Mouse (Mus musculus) adrenal gland, adult 8-10 months (tissue): ENCODE data around the gene Creb3. TPM values are rescaled to one million over a fixed set of nuclear protein-coding genes. Genes with fewer than 3 reads are reported as not detected.

Experiments used
- DNase-seq: peaks from one replicate; pipeline ENCODE4 v3.0.0; 2022
- total RNA-seq, 4 experiments: library from RNA; stranded (reverse); gene quantifications; 2 replicates each; pipeline ENCODE4 v1.2.4; 2022

The Creb3 gene
- total RNA-seq, 4 experiments from 2014 or later: 141 to 201 (median 150) TPM

DNA sequence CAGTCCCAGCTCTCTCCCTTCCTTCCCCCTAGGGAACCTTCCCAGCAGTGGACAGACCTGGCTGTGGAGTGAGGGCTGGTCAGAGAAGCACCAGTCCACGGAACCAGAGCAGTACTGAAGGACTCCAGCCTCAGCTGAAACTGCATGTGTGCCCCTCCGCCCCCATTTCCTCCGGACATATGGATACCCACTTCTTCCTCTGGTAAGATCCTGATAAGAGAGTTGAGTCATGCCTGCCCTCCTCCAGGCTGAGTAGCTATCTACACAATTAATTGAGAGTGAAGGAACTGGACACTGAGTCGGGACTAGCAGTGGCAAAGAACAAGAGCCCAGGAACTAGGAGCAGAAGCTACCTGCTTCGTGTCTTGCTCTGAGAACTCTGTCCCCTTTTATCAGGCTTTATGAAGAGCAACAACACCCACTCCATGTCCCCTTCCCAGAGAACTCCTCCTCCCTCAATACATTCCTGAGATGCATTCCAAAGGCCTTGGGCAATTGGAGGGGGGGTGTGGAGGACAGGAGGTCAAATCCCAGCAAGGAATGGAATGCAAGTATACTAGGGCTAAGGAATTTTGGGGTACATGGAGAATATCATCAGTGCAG, 4.0 kb upstream of the Creb3 start:
- no peak for DNase-seq

DNA sequence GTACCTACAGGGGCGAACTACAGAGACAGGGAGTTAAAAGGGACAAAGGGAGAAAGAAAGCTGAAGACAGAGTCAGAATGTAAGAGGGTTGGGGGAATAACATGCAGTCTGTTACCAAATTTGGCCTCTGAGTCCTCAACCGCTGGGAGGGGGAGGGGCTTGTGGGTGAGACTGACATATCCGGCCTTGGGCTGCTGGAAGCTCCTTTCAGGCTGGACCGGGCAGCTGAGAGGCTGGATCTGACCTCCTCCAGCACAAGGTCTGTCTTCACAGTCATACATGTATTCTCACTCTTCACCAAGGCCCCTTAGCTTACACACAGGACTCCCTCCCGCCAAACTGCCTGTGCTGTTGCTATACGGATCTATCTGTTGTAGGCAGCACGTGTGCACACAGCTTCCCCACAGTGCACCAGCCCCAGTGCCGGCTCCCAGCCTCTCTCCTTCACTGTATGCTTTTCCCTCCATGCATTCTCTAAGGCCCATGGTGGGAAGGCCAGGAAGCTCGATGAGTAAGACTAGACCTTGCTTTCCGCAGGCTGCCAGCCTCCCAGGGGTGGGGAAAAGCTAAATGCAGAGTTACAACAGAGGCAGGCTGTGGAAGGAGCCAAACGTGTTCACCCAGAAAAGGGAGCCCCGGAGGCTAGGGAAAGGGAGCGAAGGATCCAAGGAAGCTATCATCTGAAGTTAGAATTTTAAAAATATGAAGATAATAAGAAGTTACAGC, 3.3 kb upstream of the Creb3 start:
- DNase-seq: peak; percentile 83

DNA sequence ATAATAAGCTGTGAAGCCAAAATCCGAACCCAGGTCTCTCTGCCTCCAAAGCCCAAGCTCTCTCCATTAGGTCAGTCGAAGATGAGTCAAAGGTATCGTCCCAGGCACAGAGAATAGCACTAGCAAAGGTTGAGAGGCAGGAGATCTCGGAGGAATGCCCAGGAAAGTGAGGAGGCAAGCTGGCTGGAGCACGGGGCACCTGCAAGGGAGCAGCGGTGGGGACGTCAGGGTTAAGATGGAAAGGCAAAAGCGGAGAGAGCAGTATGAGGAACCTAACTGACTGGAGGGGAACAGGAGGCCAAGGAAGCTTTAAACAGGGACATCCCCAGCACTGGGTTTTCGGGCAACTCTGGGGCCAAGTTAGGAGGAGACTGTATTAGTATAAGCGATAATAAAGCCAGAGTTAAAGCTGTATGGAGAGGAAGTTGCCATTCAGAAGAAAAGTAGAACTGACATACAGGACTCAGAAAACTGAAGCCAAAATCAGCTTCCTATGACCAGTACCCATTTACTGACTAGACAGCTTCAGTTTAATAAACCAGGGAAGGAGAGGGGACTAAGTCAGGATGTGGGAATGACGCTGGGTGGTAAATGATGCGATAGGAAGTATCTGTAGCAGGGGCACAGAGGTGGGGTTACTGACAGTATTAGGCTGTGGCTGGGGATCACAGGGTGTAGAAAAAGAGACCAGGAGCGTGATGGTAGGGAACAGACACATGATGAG, 2.5 kb upstream of the Creb3 start:
- no peak for DNase-seq

DNA sequence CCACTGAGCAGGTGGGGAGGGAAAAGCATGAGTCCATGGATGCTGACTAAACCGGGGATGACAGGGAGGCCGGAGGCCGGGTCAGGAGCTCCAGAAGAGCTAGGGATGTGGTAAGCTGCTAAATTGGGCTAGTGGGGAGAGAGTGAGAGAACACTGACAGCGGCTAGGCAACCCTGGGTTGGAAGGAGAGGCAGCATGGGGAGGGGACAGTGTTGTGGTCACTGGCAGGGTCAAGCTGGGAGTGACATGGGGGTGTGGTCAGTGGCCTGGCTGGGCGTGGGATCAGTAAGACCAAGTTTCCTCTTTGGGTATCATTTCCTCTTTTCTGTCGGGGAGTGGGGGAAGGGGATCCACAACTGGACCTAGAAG, 1.9 kb upstream of the Creb3 start:
- DNase-seq: peak; percentile 69

DNA sequence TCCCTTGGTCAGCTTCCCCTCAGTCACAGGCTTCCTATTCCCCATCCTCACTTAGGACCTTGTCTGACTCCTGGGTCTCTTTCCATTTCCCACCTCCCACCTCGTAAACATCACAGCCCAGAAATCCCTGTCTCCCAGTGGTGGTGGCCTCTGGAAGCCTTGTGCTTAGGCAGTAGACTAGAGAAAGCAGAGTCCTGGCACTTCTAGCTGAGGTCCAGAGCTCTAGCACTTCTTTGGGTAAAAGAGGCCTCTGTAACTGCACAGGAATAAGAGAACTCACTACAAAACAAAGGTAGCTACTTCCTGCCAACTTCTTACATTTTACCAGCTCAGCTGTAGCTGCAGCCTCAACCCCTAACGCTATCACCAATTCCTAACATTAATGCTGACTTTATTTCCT, 1.2 kb upstream of the Creb3 start:
- no peak for DNase-seq

DNA sequence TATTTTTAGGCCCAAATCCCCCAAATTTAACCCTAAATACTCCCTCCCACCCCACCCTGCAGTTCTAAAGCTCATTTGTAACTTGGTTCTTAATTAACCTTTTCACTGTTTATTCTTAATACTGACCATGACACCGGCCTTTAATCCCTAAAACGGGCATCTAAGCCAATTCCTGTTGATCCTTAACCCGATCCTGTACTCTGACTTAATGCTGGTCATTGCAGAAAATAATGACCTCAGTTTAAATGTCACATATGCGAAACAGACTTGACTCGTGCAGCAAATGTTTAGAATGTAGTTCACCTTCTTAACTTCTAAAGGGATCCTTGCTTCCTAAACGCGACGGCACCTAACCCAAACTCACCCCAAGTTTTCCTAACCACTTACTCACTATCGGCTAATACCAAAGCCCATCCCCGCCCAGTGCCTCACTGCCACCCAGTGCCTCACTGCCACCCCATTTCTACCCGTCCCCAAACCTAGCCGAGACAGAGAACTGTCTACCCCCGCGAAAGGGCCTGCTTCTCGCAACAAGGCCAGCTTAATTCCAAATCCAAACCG, 616 bp upstream of the Creb3 start:
- DNase-seq: no peak

DNA sequence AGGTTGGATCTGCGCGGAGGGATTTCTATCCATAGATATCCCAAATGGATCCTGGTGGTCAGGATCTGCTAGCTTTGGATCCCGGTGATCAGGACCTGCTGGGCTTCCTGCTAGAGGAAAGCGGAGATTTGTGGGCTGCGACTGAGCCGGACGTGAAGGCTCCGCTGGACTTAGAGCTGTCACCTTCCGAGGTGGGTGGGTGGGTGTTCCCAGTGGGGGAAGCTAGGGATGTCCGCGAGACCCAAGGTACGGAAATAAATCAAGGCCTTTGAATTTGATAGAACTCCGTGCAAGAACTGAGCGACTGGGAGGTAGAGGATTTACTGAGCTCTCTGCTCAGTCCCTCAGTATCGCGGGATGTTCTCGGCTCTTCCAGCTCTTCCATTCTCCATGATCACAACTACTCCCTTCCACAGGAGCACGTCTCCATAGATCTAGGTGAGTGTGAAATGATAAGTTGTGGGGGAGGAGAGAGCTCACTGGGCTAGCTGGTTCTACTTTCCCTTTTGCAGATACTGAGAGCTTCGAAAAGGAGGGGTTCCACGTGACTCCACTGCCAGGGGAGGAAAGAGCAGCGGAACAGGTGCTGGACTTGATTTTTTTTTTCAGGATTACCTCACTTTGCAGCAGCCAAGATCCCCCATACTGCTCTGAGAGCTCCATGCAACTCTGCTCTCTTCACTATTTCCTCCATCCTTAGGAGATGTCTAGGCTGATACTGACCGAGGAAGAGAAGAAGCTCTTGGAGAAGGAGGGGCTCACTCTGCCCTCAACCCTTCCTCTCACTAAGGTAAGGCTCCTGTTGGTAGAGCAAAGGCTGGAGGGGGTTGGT, 853 bp downstream of the Creb3 start:
- DNase-seq: no peak

DNA sequence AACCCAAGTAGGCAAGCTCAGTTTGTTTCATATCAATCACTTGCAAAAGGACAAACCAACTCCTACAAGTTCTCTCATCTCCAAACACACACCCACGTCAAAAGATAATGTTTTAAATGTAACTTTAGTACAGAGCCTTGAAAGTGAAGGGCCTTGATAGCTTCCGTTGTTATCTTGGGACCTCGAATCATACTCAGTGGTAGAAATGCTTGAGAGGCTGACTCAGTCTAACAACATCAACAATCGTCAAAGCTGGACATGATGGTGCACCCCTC, 1.4 kb downstream of the Creb3 start:
- DNase-seq: no peak

DNA sequence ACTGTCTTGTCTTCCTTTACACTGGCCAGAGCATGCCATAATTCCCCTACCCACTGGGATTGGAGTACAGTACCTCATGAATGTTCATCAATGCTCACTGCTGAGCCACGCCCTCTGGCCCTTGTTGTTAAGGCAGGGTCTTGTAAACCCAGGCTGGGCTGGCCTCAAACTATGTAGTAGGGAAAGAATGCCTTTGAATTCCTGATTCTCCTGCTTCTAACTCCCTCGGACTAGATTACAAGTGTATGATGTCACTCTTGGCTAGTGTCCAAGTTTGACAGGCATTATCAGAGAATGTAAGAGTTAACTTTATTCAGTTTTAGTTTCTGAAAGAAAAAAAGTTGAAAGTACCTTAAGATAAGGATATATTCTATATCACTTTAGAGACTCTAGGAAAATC, 2.1 kb downstream of the Creb3 start:
- DNase-seq: no peak

DNA sequence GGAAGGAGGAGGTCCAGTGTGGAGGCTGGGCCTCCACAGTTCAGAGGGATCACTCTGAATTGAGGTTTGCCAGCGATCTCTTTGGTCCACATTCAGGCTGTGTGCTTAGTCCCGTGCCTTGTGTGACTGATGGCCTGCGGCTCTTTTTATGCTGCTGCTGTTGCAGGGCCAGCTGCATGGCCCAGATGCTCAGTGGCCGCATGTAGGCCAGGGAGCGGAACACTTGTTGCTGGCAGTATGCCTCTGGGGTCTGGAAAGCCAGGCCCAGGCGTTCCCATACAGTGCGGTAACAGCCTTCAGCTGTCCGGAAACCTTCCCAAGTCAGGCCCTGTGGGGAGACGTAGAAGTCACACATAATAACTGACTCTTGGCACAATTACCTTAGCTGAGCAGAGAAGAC, 5.0 kb downstream of the Creb3 start:
- DNase-seq: no peak

DNA sequence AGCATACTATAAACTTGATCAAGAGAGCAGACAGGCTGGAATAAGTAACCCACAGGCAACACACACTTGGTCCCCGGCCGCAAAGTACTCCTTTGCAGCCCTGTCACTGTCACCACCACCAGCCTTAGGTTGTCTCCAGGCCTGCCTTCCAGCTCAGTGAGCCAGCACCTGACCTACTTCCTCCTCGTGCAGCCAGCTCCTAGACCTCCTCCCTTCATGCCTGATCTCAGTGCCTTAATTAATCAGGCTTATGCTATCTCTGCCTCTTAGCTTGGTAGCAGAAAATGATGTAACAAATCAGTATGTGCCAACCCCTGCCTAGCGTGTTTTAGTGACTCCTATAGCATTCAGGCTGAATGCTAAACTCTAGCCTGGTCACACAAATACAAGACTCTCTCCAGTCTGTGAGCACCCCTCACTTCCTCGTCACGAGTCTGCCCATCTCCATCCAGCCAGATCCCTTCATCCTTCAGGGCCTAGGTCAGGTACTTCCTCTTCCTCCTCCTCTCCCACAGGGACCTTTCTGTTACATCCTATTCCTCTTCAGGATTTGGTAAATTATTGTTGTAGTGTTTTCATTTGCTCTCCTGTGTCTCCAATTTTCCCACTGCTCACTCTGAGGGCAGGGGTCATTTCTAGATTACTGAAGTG, 9.4 kb downstream of the Creb3 start:
- no peak for DNase-seq

DNA sequence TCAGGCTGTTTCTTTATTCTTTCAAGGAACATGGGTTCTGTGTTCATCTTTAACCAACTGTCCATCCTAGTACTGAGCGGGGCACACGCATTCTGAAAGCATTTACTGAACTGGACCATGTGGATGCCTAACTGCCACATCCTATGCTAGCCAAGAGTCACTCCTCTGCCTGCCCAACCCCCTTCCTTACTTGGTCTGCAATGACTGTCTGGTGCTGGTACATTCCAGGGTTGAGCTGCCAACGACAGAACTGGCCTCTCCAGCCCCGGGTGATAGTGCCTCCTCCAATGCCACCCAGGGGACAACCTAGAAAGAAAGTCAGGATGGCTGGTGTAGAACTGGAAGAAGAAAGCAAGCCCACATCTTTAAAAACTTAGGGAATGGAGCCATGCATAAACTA, 11.4 kb downstream of the Creb3 start:
- DNase-seq: no peak

DNA sequence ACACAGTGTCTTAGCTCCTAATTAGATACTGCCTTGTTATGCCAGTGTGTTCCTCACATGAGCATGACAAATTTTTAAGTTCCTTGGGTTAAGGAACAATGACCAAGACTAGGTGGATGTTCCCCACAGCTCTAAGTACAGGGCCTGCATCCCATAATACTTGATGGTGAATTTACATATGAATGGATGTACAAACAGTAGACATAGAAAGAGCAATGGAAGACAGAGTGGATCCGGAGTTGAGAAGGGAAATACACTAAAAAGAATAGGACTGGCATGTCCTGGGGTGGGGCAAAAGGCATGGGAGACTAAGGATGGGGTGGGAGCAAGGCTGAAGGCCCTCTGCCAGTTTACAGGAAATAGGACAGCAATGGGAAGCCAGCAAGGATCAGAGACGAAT, 13.2 kb downstream of the Creb3 start:
- DNase-seq: no peak

DNA sequence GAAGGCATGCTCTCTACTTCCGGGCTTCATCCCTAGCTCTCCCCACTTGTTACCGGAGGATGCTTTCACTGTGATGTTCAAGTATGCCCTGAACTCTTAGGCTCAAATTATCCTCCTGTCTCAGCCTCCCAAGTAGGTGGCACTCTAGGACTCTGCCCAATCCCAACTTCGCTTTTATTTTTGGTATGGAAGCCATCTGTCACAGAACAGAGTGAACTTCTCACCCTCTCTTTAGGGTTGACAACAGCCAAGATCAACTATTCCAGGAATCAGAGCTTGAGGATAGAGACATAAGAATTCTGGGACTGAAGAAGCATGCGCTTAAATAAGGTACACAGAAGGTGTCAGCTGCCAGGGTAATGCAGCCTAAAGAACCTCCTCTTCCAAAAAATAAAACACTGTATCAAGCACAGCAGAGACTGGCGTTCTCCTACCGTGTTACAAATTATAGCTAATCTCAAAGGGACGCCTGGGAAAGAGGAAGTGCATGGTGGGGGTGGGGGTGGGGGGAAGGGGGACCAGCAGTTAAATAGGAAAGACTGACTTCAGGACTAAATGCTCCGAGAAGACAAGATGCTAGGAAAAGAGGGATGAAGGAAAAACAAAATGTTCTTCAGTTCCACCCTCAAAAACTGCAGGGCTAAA, 15.2 kb downstream of the Creb3 start:
- no peak for DNase-seq

DNA sequence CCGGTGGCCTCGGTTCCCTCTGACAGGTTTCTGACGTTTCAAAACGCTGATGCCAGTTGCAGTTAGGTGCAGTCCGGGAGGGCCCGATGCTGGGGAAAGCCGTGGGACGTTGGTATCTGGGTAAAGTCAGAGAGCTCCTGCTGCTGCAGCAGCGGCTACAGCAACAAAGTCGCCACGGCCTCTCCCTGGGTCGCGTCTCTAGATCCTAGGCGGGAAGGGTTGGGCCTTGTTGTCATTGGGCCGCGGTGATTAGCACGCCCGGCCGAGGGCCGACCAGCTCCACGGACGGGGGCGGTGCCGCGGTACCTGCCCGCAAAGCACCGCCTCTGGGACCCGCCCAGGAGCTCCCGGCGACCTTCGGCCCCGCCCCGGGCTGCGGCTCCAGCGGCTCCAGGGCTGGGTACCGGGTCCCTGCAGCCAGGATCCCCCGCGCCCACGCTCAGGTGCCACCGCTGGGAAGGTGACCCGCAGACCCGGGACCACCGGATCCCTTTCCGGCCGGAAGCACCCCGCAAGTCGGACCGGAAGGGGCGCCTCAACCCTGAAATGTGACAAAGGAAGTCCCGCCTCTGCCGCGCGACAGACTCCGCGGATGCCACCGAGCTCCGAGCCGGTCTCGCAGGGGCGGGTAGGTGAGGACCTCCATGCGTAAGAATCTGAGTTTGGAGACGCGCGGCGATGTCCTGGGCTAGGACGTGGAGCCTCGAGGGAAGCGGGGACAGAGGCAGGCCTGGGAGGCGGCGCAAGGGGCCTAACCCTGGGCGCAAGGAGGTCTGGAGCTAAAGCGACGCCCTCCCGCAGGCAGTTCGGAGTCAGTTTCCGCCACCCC, 16.5 kb downstream of the Creb3 start, which contains the start of the genes Rgp1 and Gba2:
TSS of gene Rgp1 (plus strand) at position 340 of the 829 bp plus-strand sequence.
TSS of gene Gba2 (minus strand) at position 498 of the 829 bp plus-strand sequence.
- DNase-seq: peak; percentile 88

DNA sequence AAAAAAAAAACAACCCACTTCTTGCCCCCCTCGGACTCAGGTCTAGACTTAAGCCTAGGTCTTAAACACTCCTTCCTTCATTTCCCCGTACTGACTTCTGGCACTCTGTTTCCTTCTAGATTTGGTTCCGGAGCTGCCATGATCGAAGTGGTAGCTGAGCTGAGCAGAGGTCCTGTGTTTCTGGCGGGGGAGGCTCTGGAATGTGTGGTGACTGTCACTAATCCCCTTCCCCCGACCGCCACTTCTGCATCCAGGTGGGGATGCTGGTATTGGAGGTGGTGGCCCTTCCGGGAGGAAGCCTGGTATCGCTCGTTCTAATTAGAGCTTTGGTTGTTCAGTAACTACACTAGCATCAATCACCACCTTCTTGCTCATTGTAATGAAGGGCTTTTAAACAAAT, 17.1 kb downstream of the Creb3 start:
- DNase-seq: no peak

DNA sequence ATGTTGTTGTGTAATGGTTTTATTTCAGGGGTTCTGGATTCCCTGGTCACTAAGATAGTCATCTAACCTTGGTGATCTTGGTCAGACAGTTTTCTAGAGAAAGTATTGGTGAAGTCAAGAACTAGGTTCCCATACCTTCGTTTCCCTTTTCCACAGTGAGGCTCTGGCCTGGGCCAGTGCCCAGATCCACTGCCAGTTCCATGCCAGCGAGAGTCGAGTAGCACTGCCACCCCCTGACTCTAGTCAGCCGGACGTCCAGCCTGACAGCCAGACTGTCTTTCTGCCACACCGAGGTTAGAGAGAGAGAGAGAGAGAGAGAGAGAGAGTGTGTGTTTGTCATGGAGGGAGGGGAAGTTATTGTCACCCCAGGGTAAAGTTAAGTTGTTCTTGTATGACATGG, 17.6 kb downstream of the Creb3 start:
- no peak for DNase-seq

DNA sequence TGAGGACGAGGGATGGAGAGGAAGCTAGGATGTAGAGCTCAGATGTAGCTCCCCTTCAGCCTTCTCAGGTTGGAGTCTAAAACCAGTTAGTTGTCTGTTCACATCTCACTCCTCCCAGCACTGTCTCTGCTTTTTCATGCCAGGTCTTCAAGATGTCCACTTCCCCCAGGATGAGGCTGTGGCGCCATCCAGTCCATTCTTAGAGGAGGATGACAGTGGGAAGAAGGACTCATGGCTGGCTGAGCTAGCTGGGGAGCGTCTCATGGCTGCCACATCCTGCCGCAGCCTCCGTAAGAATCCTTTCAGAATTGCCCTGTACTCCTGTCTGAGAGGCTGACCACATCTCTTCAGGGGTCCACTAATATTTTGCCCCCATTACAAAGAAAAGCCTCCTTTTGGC, 18.6 kb downstream of the Creb3 start:
- DNase-seq: no peak

DNA sequence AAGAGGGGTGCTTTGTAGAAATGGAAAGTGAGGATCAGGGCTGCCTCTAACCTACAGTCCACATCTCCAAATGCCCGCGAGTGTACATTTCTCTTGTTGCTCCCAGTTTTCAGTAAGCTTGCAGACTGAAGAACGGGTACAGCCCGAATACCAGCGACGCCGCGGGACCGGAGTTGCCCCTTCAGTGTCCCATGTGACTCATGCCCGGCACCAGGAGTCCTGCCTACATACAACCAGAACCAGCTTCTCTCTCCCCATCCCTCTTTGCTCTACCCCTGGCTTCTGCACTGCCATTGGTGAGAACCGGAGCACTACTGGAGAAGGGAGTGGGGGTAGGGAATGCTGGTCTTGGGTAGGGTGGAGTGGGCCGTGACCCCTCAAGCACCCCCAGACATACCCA, 19.2 kb downstream of the Creb3 start:
- no peak for DNase-seq

DNA sequence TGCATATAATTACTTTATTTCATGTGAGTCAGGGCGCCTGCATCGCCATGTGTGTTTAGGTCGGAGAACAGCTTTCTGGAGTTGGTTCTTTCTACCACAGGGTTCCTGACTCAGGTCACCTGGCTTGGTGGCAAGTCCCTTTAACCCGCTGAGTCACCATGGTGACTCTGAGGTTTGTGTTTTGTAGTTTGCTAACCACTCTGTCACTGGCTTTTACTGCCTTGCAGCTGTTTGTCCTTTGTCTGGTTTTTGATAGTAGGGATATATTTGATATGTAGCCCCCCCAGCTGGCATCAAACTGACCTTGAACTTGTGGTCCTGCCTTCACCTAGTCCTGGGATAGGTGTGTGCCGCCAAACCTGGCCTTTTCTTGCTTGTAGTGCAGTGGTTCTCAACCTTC, 20.1 kb downstream of the Creb3 start:
- DNase-seq: no peak

DNA sequence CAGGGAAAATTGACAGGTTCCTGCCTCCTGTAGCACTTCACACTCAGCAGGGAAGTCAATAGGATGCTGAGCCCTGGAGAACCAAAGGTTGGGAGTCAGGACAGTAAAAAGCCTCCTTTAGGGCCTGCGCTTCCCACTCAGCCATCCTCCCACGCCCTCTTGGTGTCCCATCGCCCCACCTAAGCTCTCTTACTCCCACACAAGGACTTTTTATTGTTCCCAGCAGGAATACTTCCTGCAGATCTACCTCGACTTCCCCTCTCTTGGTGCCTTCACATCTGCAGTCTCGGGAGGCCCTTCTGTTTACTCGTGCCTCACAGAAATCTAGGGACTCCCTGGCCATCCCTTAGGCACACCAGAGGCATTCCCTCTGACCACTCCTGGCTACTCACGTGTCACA, 21.3 kb downstream of the Creb3 start:
- no peak for DNase-seq
